Mouse (Mus musculus): Measurements from ENCODE around the gene Ccer2. TPM values are rescaled to one million over a fixed set of nuclear protein-coding genes. Genes with fewer than 3 reads are reported as not detected.

Ccer2 gene
- polyA plus RNA-seq, 1 experiment from 2014 or later, result not detected

DNA sequence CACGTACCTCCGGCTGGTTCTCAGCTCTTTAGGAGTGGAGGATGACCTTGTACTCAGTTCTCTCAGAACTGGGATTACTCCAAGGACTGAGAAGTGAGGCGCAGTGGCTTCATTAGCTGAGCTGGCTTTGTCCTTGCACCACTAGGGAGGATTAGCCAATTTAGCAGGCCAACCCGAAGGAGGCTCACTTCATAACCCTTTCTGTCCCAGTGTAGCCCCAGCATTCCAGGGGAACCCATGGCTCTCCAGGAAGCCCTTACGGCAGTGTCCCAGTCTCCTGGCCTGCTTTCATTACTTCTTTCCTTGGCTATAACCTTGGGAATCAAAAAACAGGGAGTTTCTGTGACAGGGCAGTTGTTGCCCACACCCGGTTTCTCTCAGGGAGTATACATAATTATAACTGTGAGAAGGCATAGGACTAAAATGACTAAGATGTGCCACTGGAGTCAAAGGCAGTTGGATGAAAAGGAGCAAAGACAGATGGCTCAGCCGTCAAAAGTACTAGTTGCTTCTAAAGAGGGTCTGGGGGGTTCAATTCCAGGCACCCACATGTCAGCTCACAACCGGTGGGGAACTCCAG lies 51.8 kb downstream of the Ccer2 start:
- peak overlapping the region; percentile 98 for H3K9ac ChIP-seq
- no peaks in the 10 kb centered on the region for H3K9me3 ChIP-seq
- peak overlapping the region; percentile 100 for H3K27ac ChIP-seq (replicated peaks)
- H3K27me3 ChIP-seq (replicated peaks), result no peaks in the 10 kb centered on the region
- ATAC-seq (ENCODE audit: extremely low read depth, insufficient number of reproducible peaks, low FRiP score, low TSS enrichment), result no peak
- peaks cover 11% of the 10 kb centered on the region for H3K36me3 ChIP-seq
- H3K4me2 ChIP-seq, result peak overlapping the region; percentile 98
- 47% methylated on average over 6 of the region's 8 CpGs for WGBS
- peak overlapping the region; percentile 86 for H3K4me3 ChIP-seq
- peaks cover 37% of the 10 kb centered on the region for H3K4me1 ChIP-seq

GRCm38 (mm10) chr7:28808221-28808941 lies 52.4 kb downstream of the Ccer2 start, which contains the start of gene Hnrnpl:
Gene Hnrnpl, plus strand, starts transcription at chr7:28808541.
- WGBS, result 2% methylated on average over 35 of the region's 35 CpGs
- Histone ChIP-seq H3K27me3 (replicated peaks) (no peaks in the 10 kb centered on the region), H3K36me3 (peaks cover 18% of the 10 kb centered on the region), H3K4me2 (peak within 1 kb of the TSS; percentile 98), H3K9ac (peak within 1 kb of the TSS; percentile 98), H3K9me3 (no peaks in the 10 kb centered on the region), H3K27ac (replicated peaks) (peak within 1 kb of the TSS; percentile 100), H3K4me1 (peaks cover 37% of the 10 kb centered on the region), H3K4me3 (peak within 1 kb of the TSS; percentile 86)
- peak; percentile 0; the same call in 1 of the 2 replicates for ATAC-seq (ENCODE audit: extremely low read depth, insufficient number of reproducible peaks, low FRiP score, low TSS enrichment)

Other genes starting within 250 kb of the Ccer2 start
- not detected in 2 replicates for gene Ifnl2, start 245.7 kb upstream of the Ccer2 start, polyA plus RNA-seq (2015; fragmentation: Nextera tagmentation; extraction: Ambion mirVana)
- not detected in 2 replicates for gene Ifnl3, start 233.3 kb upstream of the Ccer2 start, polyA plus RNA-seq (2015; fragmentation: Nextera tagmentation; extraction: Ambion mirVana)
- gene Sycn, start 215.3 kb upstream of the Ccer2 start, polyA plus RNA-seq (2015; fragmentation: Nextera tagmentation; extraction: Ambion mirVana), result not detected in 2 replicates
- not detected in 2 replicates for gene Nccrp1, start 208.9 kb upstream of the Ccer2 start, polyA plus RNA-seq (2015; fragmentation: Nextera tagmentation; extraction: Ambion mirVana)
- 18.7 and 23.3 TPM in 2 replicates for gene Samd4b, start 158.0 kb upstream of the Ccer2 start, polyA plus RNA-seq (2015; fragmentation: Nextera tagmentation; extraction: Ambion mirVana)
- gene Pak4, start 158.0 kb upstream of the Ccer2 start, polyA plus RNA-seq (2015; fragmentation: Nextera tagmentation; extraction: Ambion mirVana), result 27.9 and 30.5 TPM in 2 replicates
- not detected in 2 replicates for gene Acp7, start 124.8 kb upstream of the Ccer2 start, polyA plus RNA-seq (2015; fragmentation: Nextera tagmentation; extraction: Ambion mirVana)
- 4.2 and 4.7 TPM in 2 replicates for gene Fbxo27, start 63.3 kb upstream of the Ccer2 start, polyA plus RNA-seq (2015; fragmentation: Nextera tagmentation; extraction: Ambion mirVana)
- 10.6 and 11.4 TPM in 2 replicates for gene Fbxo17, start 39.4 kb upstream of the Ccer2 start, polyA plus RNA-seq (2015; fragmentation: Nextera tagmentation; extraction: Ambion mirVana)
- 108 and 117 TPM in 2 replicates for gene Mrps12, start 14.4 kb upstream of the Ccer2 start, polyA plus RNA-seq (2015; fragmentation: Nextera tagmentation; extraction: Ambion mirVana)
- 20.2 and 20.4 TPM in 2 replicates for gene Sars2, start 14.2 kb upstream of the Ccer2 start, polyA plus RNA-seq (2015; fragmentation: Nextera tagmentation; extraction: Ambion mirVana)
- 48.9 and 51.5 TPM in 2 replicates for gene Sirt2, start 10.6 kb downstream of the Ccer2 start, polyA plus RNA-seq (2015; fragmentation: Nextera tagmentation; extraction: Ambion mirVana)
- 30.5 and 32.7 TPM in 2 replicates for gene Nfkbib, start 11.3 kb downstream of the Ccer2 start, polyA plus RNA-seq (2015; fragmentation: Nextera tagmentation; extraction: Ambion mirVana)
- 2.7 and 3.6 TPM in 2 replicates for gene Rinl, start 32.8 kb downstream of the Ccer2 start, polyA plus RNA-seq (2015; fragmentation: Nextera tagmentation; extraction: Ambion mirVana)
- 168 TPM in 2 replicates for gene Hnrnpl, start 52.4 kb downstream of the Ccer2 start, polyA plus RNA-seq (2015; fragmentation: Nextera tagmentation; extraction: Ambion mirVana)
- gene Ech1, start 69.0 kb downstream of the Ccer2 start, polyA plus RNA-seq (2015; fragmentation: Nextera tagmentation; extraction: Ambion mirVana), result 169 and 182 TPM in 2 replicates
- gene Lgals4, start 77.7 kb downstream of the Ccer2 start, polyA plus RNA-seq (2015; fragmentation: Nextera tagmentation; extraction: Ambion mirVana), result 4.3 and 5.6 TPM in 2 replicates
- 1.5 and 1.6 TPM in 2 replicates for gene Lgals7, start 107.7 kb downstream of the Ccer2 start, polyA plus RNA-seq (2015; fragmentation: Nextera tagmentation; extraction: Ambion mirVana)
- 0.15 and 0.38 TPM in 2 replicates for gene Capn12, start 125.2 kb downstream of the Ccer2 start, polyA plus RNA-seq (2015; fragmentation: Nextera tagmentation; extraction: Ambion mirVana)
- 259 and 266 TPM in 2 replicates for gene Actn4, start 206.2 kb downstream of the Ccer2 start, polyA plus RNA-seq (2015; fragmentation: Nextera tagmentation; extraction: Ambion mirVana)
- gene Eif3k, start 225.7 kb downstream of the Ccer2 start, polyA plus RNA-seq (2015; fragmentation: Nextera tagmentation; extraction: Ambion mirVana), result 257 and 300 TPM in 2 replicates
- gene Map4k1, start 225.9 kb downstream of the Ccer2 start, polyA plus RNA-seq (2015; fragmentation: Nextera tagmentation; extraction: Ambion mirVana), result 3.4 and 5.3 TPM in 2 replicates

All from heart, embryonic 13.5 days (tissue).